Mouse (Mus musculus) forebrain, embryonic 16.5 days (tissue): ENCODE data around the gene Vstm2l. TPM values are rescaled to one million over a fixed set of nuclear protein-coding genes. Genes with fewer than 3 reads are reported as not detected.

Experiments used
- ATAC-seq: fragments of 200-750 bp; cut with Nextera tagmentation; 2 replicates; pipeline ENCODE4 v1.8.0; 2017; ENCODE audit warnings: mild to moderate bottlenecking, moderate library complexity
- H3K27ac ChIP-seq: fragments of 300-500 bp; sonication (generic); 2 replicates; pipeline ENCODE4 v1.5.1; 2014; ENCODE audit warnings: low read length, control low read depth
- H3K27me3 ChIP-seq: fragments of 300-500 bp; sonication (generic); replicated peaks from 2 replicates; pipeline ENCODE4 v1.6.1; 2014; ENCODE audit warnings: low read length; ENCODE audit not compliant: control insufficient read depth, insufficient read depth
- H3K36me3 ChIP-seq: fragments of 300-500 bp; sonication (generic); 2 replicates; pipeline ENCODE4 v1.6.1; 2014; ENCODE audit not compliant: control insufficient read depth, insufficient read depth
- H3K4me1 ChIP-seq: fragments of 300-500 bp; sonication (generic); replicated peaks from 2 replicates; pipeline ENCODE4 v1.6.1; 2014; ENCODE audit warnings: low read length; ENCODE audit not compliant: control insufficient read depth, insufficient read depth
- H3K4me2 ChIP-seq: fragments of 300-500 bp; sonication (generic); 2 replicates; pipeline ENCODE4 v1.6.1; 2014; ENCODE audit warnings: mild to moderate bottlenecking, low read length, control low read depth
- H3K4me3 ChIP-seq: fragments of 300-500 bp; sonication (generic); replicated peaks from 2 replicates; pipeline ENCODE4 v1.5.1; 2014; ENCODE audit warnings: mild to moderate bottlenecking, low read length, control low read depth
- H3K9ac ChIP-seq: fragments of 300-500 bp; sonication (generic); replicated peaks from 2 replicates; pipeline ENCODE4 v1.6.1; 2014; ENCODE audit warnings: low read depth, low read length, control low read depth
- H3K9me3 ChIP-seq: fragments of 300-500 bp; sonication (generic); 2 replicates; pipeline ENCODE4 v1.6.1; 2016; ENCODE audit warnings: low read length; ENCODE audit not compliant: control insufficient read depth
- WGBS: fragments of 180-500 bp; shearing (Covaris S2); extraction: QIAGEN DNeasy Blood & Tissue Kit; methylation state at CpG from one replicate; pipeline ENCODE4 v1.1.7; 2014; 5-methylcytosine and 5-hydroxymethylcytosine counted together
- polyA plus RNA-seq: library from polyadenylated mRNA; unstranded; fragments of >200 nt; fragmentation: Nextera tagmentation; extraction: Ambion mirVana; gene quantifications from 2 replicates; pipeline ENCODE4 v1.2.1, GENCODE M21; 2015

Vstm2l gene
- polyA plus RNA-seq, 1 experiment from 2014 or later: 6.6 TPM

DNA sequence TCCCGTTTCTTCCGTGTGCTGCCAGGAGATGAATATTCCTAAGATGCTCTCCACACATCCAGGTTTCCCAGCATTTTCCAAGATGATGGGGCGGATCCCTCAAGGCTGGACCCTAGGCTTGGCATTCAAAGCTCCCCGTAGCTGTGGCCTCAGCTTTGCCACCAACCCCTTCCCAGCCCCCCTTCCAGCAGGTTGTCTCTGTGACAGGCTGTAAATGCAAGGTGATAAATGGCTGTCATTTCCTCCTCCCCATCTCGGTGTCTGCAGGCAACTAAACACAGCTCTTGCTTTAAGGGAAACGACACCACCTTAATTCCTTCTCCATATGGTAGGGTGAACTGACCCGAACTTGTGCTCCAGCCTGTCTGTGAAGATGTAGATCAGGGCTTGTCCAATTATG, 61.1 kb downstream of the Vstm2l start:
- Histone ChIP-seq H3K9ac (0 out of 2 replicates have a peak overlapping the region, but pooled peaks have one; percentile 1), H3K9me3 (no peaks in the 10 kb centered on the region), H3K4me2 (peak overlapping the region; percentile 30), H3K36me3 (no peaks in the 10 kb centered on the region), H3K4me1 (peaks cover 17% of the 10 kb centered on the region), H3K27ac (peak overlapping the region; percentile 68), H3K4me3 (no peak overlapping the region), H3K27me3 (no peaks in the 10 kb centered on the region)
- ATAC-seq: no peak
- WGBS: 7% methylated on average over 7 of the region's 7 CpGs

DNA sequence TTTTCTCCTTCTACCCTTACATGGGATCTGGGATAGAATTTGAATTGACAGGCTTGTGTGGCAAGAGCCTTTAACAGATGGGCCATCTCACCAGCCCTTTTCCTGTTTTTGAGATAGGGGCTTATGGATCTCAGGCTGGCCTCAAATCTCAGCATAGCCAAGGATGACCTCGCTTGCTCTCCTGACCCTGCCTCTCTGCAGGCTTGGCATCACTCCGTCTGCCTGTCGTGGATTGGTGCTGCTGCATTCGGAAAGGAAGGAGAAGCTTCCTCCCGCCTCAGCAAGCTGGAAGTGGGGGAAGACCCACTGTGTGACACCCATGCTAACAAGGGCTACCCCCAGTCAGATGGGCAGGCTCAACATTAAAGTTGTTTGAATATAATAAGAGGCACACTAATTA, 64.8 kb downstream of the Vstm2l start:
- Histone ChIP-seq H3K9me3 (no peaks in the 10 kb centered on the region), H3K27ac (no peak overlapping the region), H3K27me3 (no peaks in the 10 kb centered on the region), H3K4me1 (peaks cover 17% of the 10 kb centered on the region), H3K4me2 (no peak overlapping the region), H3K9ac (no peak overlapping the region), H3K4me3 (no peak overlapping the region), H3K36me3 (no peaks in the 10 kb centered on the region)
- ATAC-seq: no peak
- WGBS: 61% methylated on average over 5 of the region's 5 CpGs

DNA sequence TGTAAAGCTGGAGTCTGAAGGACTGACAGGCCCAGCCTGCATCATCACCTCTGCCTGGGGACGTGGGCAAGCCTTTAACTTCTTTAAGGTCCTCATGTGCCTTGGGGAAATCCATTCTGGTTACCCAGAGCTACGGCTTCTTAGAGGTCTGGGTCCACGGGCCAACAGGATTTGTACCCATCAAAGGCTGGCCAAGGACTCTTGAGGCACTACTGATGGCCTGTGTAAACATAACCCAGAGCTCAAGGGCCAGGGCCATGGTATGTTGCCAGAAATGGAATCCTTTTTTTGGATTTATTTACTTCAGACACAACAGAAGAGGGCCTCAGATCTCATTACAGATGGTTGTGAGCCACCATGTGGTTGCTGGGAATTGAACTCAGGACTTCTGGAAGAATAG, 68.3 kb downstream of the Vstm2l start:
- Histone ChIP-seq H3K27ac (no peak overlapping the region), H3K4me1 (peaks cover 25% of the 10 kb centered on the region), H3K9ac (no peak overlapping the region), H3K4me2 (no peak overlapping the region), H3K4me3 (no peak overlapping the region), H3K36me3 (no peaks in the 10 kb centered on the region), H3K9me3 (no peaks in the 10 kb centered on the region), H3K27me3 (no peaks in the 10 kb centered on the region)
- 85% methylated on average over 3 of the region's 3 CpGs for WGBS
- no peak for ATAC-seq

DNA sequence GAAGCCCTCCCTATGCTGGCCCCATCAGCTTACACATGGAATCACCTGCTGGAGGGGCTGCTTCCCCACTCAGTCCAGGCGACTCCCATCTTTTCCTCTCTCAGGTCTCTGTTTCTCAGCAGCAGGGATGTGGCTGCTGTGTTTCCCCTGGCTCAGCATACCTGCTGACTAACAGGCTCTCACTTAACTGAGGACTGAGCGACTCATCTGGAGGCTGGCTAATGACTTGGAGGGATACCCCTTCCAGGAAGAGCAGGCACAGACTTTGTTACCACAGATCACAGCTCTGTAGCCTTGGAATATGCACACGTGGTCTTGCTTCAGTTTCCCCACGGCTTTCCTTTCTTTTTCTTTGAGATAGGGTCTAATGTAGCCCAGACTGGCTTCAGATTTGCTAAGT, 68.8 kb downstream of the Vstm2l start:
- H3K4me3 ChIP-seq: no peak overlapping the region
- no peak overlapping the region for H3K4me2 ChIP-seq
- 89% methylated on average over 4 of the region's 4 CpGs for WGBS
- no peaks in the 10 kb centered on the region for H3K36me3 ChIP-seq
- no peak overlapping the region for H3K27ac ChIP-seq
- H3K4me1 ChIP-seq: peaks cover 30% of the 10 kb centered on the region
- no peaks in the 10 kb centered on the region for H3K9me3 ChIP-seq
- no peak overlapping the region for H3K9ac ChIP-seq
- no peaks in the 10 kb centered on the region for H3K27me3 ChIP-seq
- no peak for ATAC-seq

DNA sequence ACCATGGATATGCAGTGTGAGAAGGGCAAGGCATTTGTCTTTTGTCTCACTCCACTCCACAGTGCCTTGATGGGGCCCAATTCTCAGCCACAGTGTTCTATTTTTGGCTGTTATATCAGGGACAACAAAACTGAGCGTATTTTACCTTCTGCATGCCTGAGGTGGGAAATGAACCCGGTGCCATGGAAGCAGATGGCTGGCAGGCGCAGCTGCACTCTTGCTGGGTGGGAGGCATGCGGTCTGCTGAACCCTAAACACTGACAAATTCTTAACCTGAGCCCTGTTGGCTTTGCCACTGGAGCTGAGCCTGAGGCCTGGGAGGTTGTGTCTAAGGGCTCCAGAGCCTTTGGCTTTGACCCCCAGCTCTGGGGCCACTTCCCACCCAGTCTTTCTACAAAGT, 71.2 kb downstream of the Vstm2l start:
- Histone ChIP-seq H3K9me3 (no peaks in the 10 kb centered on the region), H3K27me3 (no peaks in the 10 kb centered on the region), H3K4me1 (peaks cover 35% of the 10 kb centered on the region), H3K4me3 (no peak overlapping the region), H3K9ac (no peak overlapping the region), H3K27ac (no peak overlapping the region; the same call in 1 of the 2 replicates), H3K4me2 (no peak overlapping the region), H3K36me3 (no peaks in the 10 kb centered on the region)
- no peak for ATAC-seq
- 74% methylated on average over 4 of the region's 4 CpGs for WGBS

DNA sequence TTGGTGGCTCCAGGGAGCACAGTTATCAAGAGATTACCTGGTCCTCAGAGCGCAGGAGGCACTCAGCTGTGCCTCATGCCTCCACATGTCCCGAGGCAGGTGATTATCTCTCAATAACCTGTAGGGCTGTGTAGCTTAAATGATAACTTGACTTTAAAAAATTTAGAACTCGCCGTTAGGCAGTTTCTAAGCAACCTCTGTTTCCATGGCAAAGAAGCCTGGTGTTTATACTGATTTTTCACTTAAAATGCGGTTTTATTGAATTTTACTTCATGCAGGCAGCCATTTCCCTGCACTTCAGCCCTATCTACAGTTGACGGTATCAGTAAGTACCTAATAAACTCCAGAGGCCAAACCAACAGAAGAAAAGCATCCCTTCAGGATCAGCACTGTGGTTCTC, 71.8 kb downstream of the Vstm2l start:
- no peak for ATAC-seq
- no peak overlapping the region for H3K27ac ChIP-seq
- no peak overlapping the region for H3K4me2 ChIP-seq
- 74% methylated on average over 6 of the region's 6 CpGs for WGBS
- H3K36me3 ChIP-seq: no peaks in the 10 kb centered on the region
- H3K4me3 ChIP-seq: no peak overlapping the region
- H3K9ac ChIP-seq: no peak overlapping the region
- no peaks in the 10 kb centered on the region for H3K9me3 ChIP-seq
- H3K27me3 ChIP-seq: no peaks in the 10 kb centered on the region
- peaks cover 35% of the 10 kb centered on the region for H3K4me1 ChIP-seq

DNA sequence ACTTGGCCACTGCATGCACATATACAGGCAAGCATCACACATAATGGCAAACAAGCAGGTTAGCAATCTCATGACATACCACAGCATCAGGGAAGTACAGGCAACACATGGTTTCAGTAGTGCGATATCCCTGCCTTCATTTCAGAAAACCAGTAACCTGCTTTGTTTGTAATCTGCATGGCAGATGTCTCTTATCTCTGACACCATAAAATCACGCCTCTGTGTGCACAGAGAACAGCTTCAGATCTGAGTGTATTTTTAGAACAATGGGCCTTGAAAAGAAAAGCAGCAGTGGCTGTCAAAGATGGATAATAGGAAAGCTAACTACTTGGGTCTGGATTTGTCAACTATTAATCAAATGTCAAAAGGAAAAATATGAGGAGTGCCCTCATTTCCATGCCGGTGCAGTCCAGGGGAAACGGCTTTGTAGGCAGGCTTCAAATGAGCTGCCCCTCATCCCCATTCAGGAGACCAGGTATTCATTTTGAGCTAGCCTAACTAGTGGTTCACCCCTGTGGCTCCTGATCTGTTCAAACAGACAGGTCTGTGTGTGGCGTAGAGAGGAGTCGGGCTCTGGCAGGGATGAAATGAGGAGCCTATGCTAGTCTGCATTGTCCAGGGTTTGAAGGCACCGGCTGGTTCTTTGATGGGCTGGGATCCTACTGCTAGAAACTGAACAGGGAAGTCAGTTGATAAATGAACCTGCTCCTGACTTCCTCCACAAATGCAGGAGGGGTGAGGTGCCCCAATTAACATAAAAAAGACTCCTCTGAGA, 74.2 kb downstream of the Vstm2l start:
- peak overlapping the region; percentile 76 for H3K27ac ChIP-seq
- H3K9ac ChIP-seq: no peak overlapping the region
- peaks cover 35% of the 10 kb centered on the region for H3K4me1 ChIP-seq
- no peak overlapping the region for H3K4me3 ChIP-seq
- no peaks in the 10 kb centered on the region for H3K9me3 ChIP-seq
- no peaks in the 10 kb centered on the region for H3K27me3 ChIP-seq
- H3K4me2 ChIP-seq: no peak overlapping the region
- peak; percentile 39 for ATAC-seq
- no peaks in the 10 kb centered on the region for H3K36me3 ChIP-seq
- 59% methylated on average over 7 of the region's 7 CpGs for WGBS

DNA sequence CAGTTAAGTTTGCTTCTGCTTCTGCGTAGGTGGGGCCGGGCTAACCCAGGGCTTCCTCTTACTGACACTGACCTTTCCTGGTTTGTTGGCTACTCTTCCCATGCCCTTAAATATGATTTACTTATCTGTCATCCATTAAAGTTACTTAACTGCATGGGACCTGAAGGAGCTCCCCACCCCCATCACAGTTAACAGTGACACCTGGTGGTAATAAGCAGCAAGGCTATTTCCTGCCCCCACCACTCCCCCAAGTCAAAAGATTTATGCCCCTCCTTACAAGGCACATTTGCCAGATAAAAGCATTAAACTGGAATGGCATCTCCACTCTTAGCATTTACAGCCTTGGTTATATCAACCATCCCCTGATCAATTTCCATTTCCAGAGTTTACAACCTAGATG, 75.5 kb downstream of the Vstm2l start:
- H3K4me3 ChIP-seq: no peak overlapping the region
- no peak overlapping the region for H3K4me2 ChIP-seq
- H3K9me3 ChIP-seq: no peaks in the 10 kb centered on the region
- ATAC-seq: no peak
- WGBS: 94% methylated on average over 2 of the region's 2 CpGs
- no peak overlapping the region for H3K9ac ChIP-seq
- no peak overlapping the region for H3K27ac ChIP-seq
- 0 out of 2 replicates have a peak, but pooled peaks cover 2% of the 10 kb centered on the region for H3K36me3 ChIP-seq
- H3K27me3 ChIP-seq: no peaks in the 10 kb centered on the region
- H3K4me1 ChIP-seq: peaks cover 34% of the 10 kb centered on the region

DNA sequence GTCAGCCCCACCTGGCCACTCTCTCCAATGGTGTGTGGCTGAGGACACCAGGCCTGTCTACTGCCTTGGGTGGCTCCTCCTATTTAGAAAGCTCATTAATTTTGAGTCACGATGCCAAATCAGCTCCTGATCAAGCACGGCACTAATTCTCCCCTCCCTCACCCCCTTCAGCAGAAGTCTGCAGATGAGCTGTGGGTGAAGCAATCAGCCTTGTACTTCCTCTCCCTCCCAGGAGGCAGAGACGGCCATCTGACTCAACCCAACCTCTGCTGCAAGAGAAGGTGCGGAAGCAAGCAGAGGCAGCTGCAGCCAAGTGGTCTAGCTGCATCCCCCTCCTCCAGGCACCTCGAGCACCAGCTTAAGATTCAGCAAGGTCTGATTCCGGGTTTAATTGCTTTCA, 76.6 kb downstream of the Vstm2l start:
- no peak for ATAC-seq
- Histone ChIP-seq H3K36me3 (peaks cover 7% of the 10 kb centered on the region; the same call in 1 of the 2 replicates), H3K9ac (no peak overlapping the region), H3K9me3 (no peaks in the 10 kb centered on the region), H3K27ac (no peak overlapping the region), H3K4me1 (peaks cover 23% of the 10 kb centered on the region), H3K27me3 (no peaks in the 10 kb centered on the region), H3K4me2 (no peak overlapping the region), H3K4me3 (no peak overlapping the region)
- 73% methylated on average over 6 of the region's 6 CpGs for WGBS
